ENCODE assay signal across 18 mouse cellular contexts in the genomic region with DNA sequence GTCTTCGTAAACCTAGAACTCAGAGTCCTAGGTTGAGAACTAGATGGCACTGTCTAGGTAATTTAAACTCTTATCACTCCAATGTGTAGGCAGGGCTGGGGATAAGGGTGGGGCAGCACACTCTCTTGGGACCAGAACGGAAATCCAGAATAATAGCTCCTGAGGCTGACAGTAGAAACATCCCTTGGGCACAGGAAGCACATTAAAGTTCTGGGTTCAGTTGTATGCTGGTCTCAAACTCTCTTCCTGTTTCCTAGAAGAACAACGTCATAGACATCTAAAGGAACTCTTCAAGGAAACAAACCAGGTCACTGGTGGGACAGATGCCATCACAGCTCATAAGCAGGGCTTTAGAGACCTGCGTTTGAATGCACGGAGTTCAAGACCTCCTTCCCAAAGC. TPM values are rescaled to one million over a fixed set of nuclear protein-coding genes. Genes with fewer than 3 reads are reported as not detected.
A peak's percentile ranks its signal among the peaks of the same experiment; 100 is the strongest.
DNase-seq lines count a peak whose midpoint lies in the region; ATAC-seq and TF ChIP-seq lines count a peak whose summit lies in the region.
"Had no signal": no experiment of that assay in that cellular context is flagged by ENCODE, and none has a peak within 500 bp of the region (broad histone marks: within the 10 kb centered on the region; RNA-seq: fewer than 3 reads in every experiment).

No protein-coding gene starts in this region.

- H3K4me3 ChIP-seq in lung, embryonic 14.5 days (ENCODE audit: low read depth, low read length), result no peak overlapping the region
- no peak overlapping the region for H3K4me3 ChIP-seq in lung, adult 2 months (replicated peaks; ENCODE audit: extremely low read depth, low read depth, low read length)
- no peak overlapping the region for H3K4me3 ChIP-seq in lung, embryonic 16.5 days (ENCODE audit: low read length)
- H3K4me3 ChIP-seq in hindbrain, embryonic 13.5 days, result no peak overlapping the region
- H3K4me3 ChIP-seq in left cerebral cortex, adult 2 months, result no peak overlapping the region
- H3K4me3 ChIP-seq: embryonic facial prominence, embryonic 13.5 days; heart, embryonic 13.5 days; hindbrain, embryonic 10.5 days; liver, embryonic 12.5 days; neural tube, embryonic 12.5 days had no signal

- H3K4me1 ChIP-seq in lung, embryonic 14.5 days (ENCODE audit: insufficient read depth), result peaks cover 6% of the 10 kb centered on the region; the same call in 1 of the 2 replicates
- H3K4me1 ChIP-seq in lung, adult 2 months (ENCODE audit: control insufficient read depth, insufficient read depth, low read length), result peaks cover 3% of the 10 kb centered on the region; the same call in 1 of the 2 replicates
- peaks cover 4% of the 10 kb centered on the region for H3K4me1 ChIP-seq in lung, embryonic 16.5 days (replicated peaks; ENCODE audit: control insufficient read depth, insufficient read depth, low read length)
- peaks cover 6% of the 10 kb centered on the region for H3K4me1 ChIP-seq in hindbrain, embryonic 13.5 days (replicated peaks)
- H3K4me1 ChIP-seq: liver, embryonic 12.5 days; neural tube, embryonic 12.5 days had no signal

- no peaks in the 10 kb centered on the region for H3K27me3 ChIP-seq in lung, embryonic 14.5 days (ENCODE audit: insufficient read depth, low read length)
- H3K27me3 ChIP-seq in lung, embryonic 16.5 days (ENCODE audit: control insufficient read depth, insufficient read depth, low read depth, low read length), result no peaks in the 10 kb centered on the region
- H3K27me3 ChIP-seq in hindbrain, embryonic 13.5 days, result no peaks in the 10 kb centered on the region
- H3K27me3 ChIP-seq: embryonic facial prominence, embryonic 13.5 days; heart, embryonic 13.5 days; liver, embryonic 12.5 days; neural tube, embryonic 12.5 days had no signal

- intact Hi-C loops in heart, postnatal 14 days (cut with DNase I), result loop anchor here (2.0 kb wide), 1 partner anchor 40 kb away; no protein-coding TSS in a partner anchor
- intact Hi-C loops in left cerebral cortex, adult 2 months (cut with DNase I), result no loop called here

- H3K27ac ChIP-seq in lung, embryonic 14.5 days (ENCODE audit: low read depth), result no peak overlapping the region
- H3K27ac ChIP-seq in lung, embryonic 16.5 days (ENCODE audit: low read length), result no peak overlapping the region
- H3K27ac ChIP-seq in hindbrain, embryonic 13.5 days, result no peak overlapping the region
- H3K27ac ChIP-seq in left cerebral cortex, adult 2 months, result no peak overlapping the region
- H3K27ac ChIP-seq: embryonic facial prominence, embryonic 13.5 days; heart, embryonic 13.5 days; hindbrain, embryonic 10.5 days; liver, embryonic 12.5 days; macrophage; neural tube, embryonic 12.5 days had no signal

- no peak overlapping the region for H3K9ac ChIP-seq in lung, embryonic 14.5 days
- H3K9ac ChIP-seq in lung, embryonic 16.5 days (ENCODE audit: low read length), result no peak overlapping the region
- H3K9ac ChIP-seq in hindbrain, embryonic 13.5 days, result no peak overlapping the region
- H3K9ac ChIP-seq: embryonic facial prominence, embryonic 13.5 days; heart, embryonic 13.5 days; liver, embryonic 12.5 days; neural tube, embryonic 12.5 days had no signal

- no peak for TF ChIP-seq POLR2A in lung, adult 2 months (IDR thresholded peaks at IDR 0.05; ENCODE audit: borderline replicate concordance, extremely low read depth, low read depth, low read length)

- WGBS in lung, embryonic 14.5 days, result 77% methylated on average over 5 of the region's 5 CpGs
- WGBS in lung, adult 2 months, result 59% methylated on average over 5 of the region's 5 CpGs
- WGBS in lung, embryonic 16.5 days, result 72% methylated on average over 5 of the region's 5 CpGs
- WGBS in hindbrain, embryonic 13.5 days, result 85% methylated on average over 5 of the region's 5 CpGs

- no peaks in the 10 kb centered on the region for H3K36me3 ChIP-seq in lung, embryonic 14.5 days (ENCODE audit: insufficient read depth)
- H3K36me3 ChIP-seq in lung, embryonic 16.5 days (ENCODE audit: control insufficient read depth, insufficient read depth, low read length), result no peaks in the 10 kb centered on the region
- H3K36me3 ChIP-seq in hindbrain, embryonic 13.5 days, result no peaks in the 10 kb centered on the region
- H3K36me3 ChIP-seq: embryonic facial prominence, embryonic 13.5 days; heart, embryonic 13.5 days; hindbrain, embryonic 10.5 days; liver, embryonic 12.5 days; neural tube, embryonic 12.5 days had no signal

- no peaks in the 10 kb centered on the region; the same call in 1 of the 2 replicates for H3K9me3 ChIP-seq in lung, embryonic 14.5 days (ENCODE audit: low read depth, low read length)
- no peaks in the 10 kb centered on the region for H3K9me3 ChIP-seq in lung, embryonic 16.5 days (ENCODE audit: control insufficient read depth, low read length)
- H3K9me3 ChIP-seq in hindbrain, embryonic 13.5 days, result no peaks in the 10 kb centered on the region
- H3K9me3 ChIP-seq: embryonic facial prominence, embryonic 13.5 days; heart, embryonic 13.5 days; hindbrain, embryonic 10.5 days; liver, embryonic 12.5 days; neural tube, embryonic 12.5 days had no signal

- DNase-seq in heart, adult 8-10 months (ENCODE audit: low spot score), result peak; percentile 52
- DNase-seq in heart, postnatal 14 days, result no peak
- DNase-seq in lung, embryonic 14.5 days, result peak; percentile 26
- no peak for DNase-seq in lung, adult 2 months
- no peak for DNase-seq in left cerebral cortex, adult 2 months (ENCODE audit: extremely low spot score in 1 of 2, low spot score in 2 of 2)
- DNase-seq: cerebellum, adult 11-12 months; cerebellum, postnatal 14 days; thymus, postnatal 14 days had no signal

- no peak for TF ChIP-seq CTCF in lung, embryonic 14.5 days (IDR thresholded peaks at IDR 0.05; ENCODE audit: low read depth)
- TF ChIP-seq CTCF in lung, adult 2 months (IDR thresholded peaks at IDR 0.05; ENCODE audit: insufficient read depth, low read length), result no peak
- no peak for TF ChIP-seq CTCF in left cerebral cortex, adult 2 months (IDR thresholded peaks at IDR 0.05)

- ATAC-seq in lung, embryonic 14.5 days (ENCODE audit: insufficient read depth), result no peak
- ATAC-seq in lung, embryonic 16.5 days (ENCODE audit: low read depth), result peak; percentile 62
- ATAC-seq in hindbrain, embryonic 13.5 days (ENCODE audit: low FRiP score), result no peak
- ATAC-seq: forebrain, embryonic 14.5 days; liver, embryonic 12.5 days had no signal

- H3K4me2 ChIP-seq in lung, embryonic 14.5 days, result no peak overlapping the region
- H3K4me2 ChIP-seq in lung, embryonic 16.5 days (ENCODE audit: low read depth, low read length), result no peak overlapping the region
- no peak overlapping the region for H3K4me2 ChIP-seq in hindbrain, embryonic 13.5 days
- H3K4me2 ChIP-seq: embryonic facial prominence, embryonic 13.5 days; heart, embryonic 13.5 days; liver, embryonic 12.5 days; midbrain, embryonic 11.5 days; neural tube, embryonic 12.5 days had no signal

RNA-seq across cellular contexts. Expression of a gene that starts 17.0 kb away (rescaled TPM):
- 10 to 100 TPM; 27.1 to 39.3 (median 35.8) TPM for total RNA-seq in heart, adult 8-10 months (2022)
- 10 to 100 TPM; 47.8 to 48.9 TPM for total RNA-seq in heart, postnatal 14 days (2021)
- 21.5 and 22.9 TPM in 2 replicates for polyA plus RNA-seq in lung, embryonic 14.5 days (2014; fragmentation: Nextera tagmentation; extraction: Ambion mirVana)
- 43.3 and 56.6 TPM in 2 replicates for polyA plus RNA-seq in lung, adult 2 months (2012; rRNA removed)
- 25.8 and 25.9 TPM in 2 replicates for polyA plus RNA-seq in lung, embryonic 16.5 days (2015; fragmentation: Nextera tagmentation; extraction: Ambion mirVana)
- 46.9 and 52.4 TPM in 2 replicates for polyA plus RNA-seq in hindbrain, embryonic 13.5 days (2015; fragmentation: Nextera tagmentation; extraction: Ambion mirVana)
- 100 to 1,000 TPM; 149 to 189 TPM for total RNA-seq in left cerebral cortex, adult 2 months (2021)

Comparison
In these comparisons a context has a peak if more than half of its experiments do, and no peak if none do; other contexts are left out.
1. DNase-seq: peak in heart, adult 8-10 months (single experiment) and lung, embryonic 14.5 days (single experiment); none in heart, postnatal 14 days (0 of 2), lung, adult 2 months (single experiment) and left cerebral cortex, adult 2 months (0 of 2).